Mouse (Mus musculus) testis, adult 2 months (tissue): Measurements from ENCODE around the gene Ube2q1. TPM values are rescaled to one million over a fixed set of nuclear protein-coding genes. Genes with fewer than 3 reads are reported as not detected.
"Not testable (repeated sequence)": the region's sequence is repeated elsewhere in the genome, so short reads cannot be mapped to it uniquely, and the experiment has no call there.

ENCODE experiments used
- H3K27ac ChIP-seq: fragments of 200-500 bp; 2 replicates; pipeline ENCODE4 v1.5.1; 2012; ENCODE audit warnings: low read depth, low read length; ENCODE audit not compliant: control insufficient read depth, insufficient read depth
- H3K27me3 ChIP-seq: fragments of 200-500 bp; 2 replicates; pipeline ENCODE4 v1.6.1; 2012; ENCODE audit warnings: mild to moderate bottlenecking, low read length, moderate library complexity; ENCODE audit not compliant: control insufficient read depth, insufficient read depth
- H3K36me3 ChIP-seq: fragments of 200-500 bp; 2 replicates; pipeline ENCODE4 v1.6.1; 2012; ENCODE audit warnings: mild to moderate bottlenecking, low read length; ENCODE audit not compliant: control insufficient read depth, insufficient read depth
- H3K4me1 ChIP-seq: fragments of 200-500 bp; 2 replicates; pipeline ENCODE4 v1.6.1; 2012; ENCODE audit warnings: low read length; ENCODE audit not compliant: control insufficient read depth, insufficient read depth
- H3K4me3 ChIP-seq: fragments of 200-500 bp; 2 replicates; pipeline ENCODE4 v1.5.1; 2012; ENCODE audit warnings: low read depth, mild to moderate bottlenecking, low read length, moderate library complexity, mixed read lengths; ENCODE audit not compliant: control insufficient read depth
- CTCF ChIP-seq: fragments of 200-500 bp; IDR thresholded peaks from 2 replicates; pipeline ENCODE4 v1.5.1; 2012; ENCODE audit warnings: low read depth, mild to moderate bottlenecking, inconsistent platforms, low read length, moderate library complexity; ENCODE audit not compliant: control insufficient read depth, insufficient read depth, insufficient replicate concordance
- POLR2A ChIP-seq: fragments of 200-500 bp; IDR thresholded peaks from 2 replicates; pipeline ENCODE4 v1.6.1; 2012; ENCODE audit warnings: low read depth, mild to moderate bottlenecking, inconsistent platforms, low read length, moderate library complexity; ENCODE audit not compliant: control insufficient read depth
- polyA plus RNA-seq: library from polyadenylated mRNA; depleted of rRNA; stranded (reverse); fragments of >200 nt; gene quantifications from 2 replicates; pipeline ENCODE4 v1.2.3, GENCODE M21; 2012

Ube2q1 gene
- polyA plus RNA-seq, 1 experiment: 20.5 TPM

- Histone ChIP-seq H3K36me3 (no peaks in the 10 kb centered on the region), H3K27ac (no peak overlapping the region), H3K4me1 (peaks cover 4% of the 10 kb centered on the region), H3K4me3 (no peak overlapping the region), H3K27me3 (no peaks in the 10 kb centered on the region)
- no peak for TF ChIP-seq POLR2A
- no peak for TF ChIP-seq CTCF
Measured at GRCm38 (mm10) chr3:89788680-89789352, 15.4 kb downstream of the Ube2q1 start.

- TF ChIP-seq CTCF: no peak
- TF ChIP-seq POLR2A: no peak
- Histone ChIP-seq H3K36me3 (no peaks in the 10 kb centered on the region), H3K4me3 (no peak overlapping the region), H3K4me1 (peaks cover under 1% of the 10 kb centered on the region; the same call in 1 of the 2 replicates), H3K27me3 (no peaks in the 10 kb centered on the region), H3K27ac (no peak overlapping the region)
Measured at GRCm38 (mm10) chr3:89794616-89795015, 21.2 kb downstream of the Ube2q1 start.

GRCm38 (mm10) chr3:89795746-89796145 is 22.3 kb downstream of the Ube2q1 start:
- Histone ChIP-seq H3K36me3 (no peaks in the 10 kb centered on the region), H3K4me3 (no peak overlapping the region), H3K27ac (no peak overlapping the region), H3K27me3 (no peaks in the 10 kb centered on the region), H3K4me1 (peaks cover 2% of the 10 kb centered on the region; the same call in 1 of the 2 replicates)
- TF ChIP-seq POLR2A (no peak), CTCF (no peak)

- no peaks in the 10 kb centered on the region for H3K36me3 ChIP-seq
- H3K27me3 ChIP-seq: no peaks in the 10 kb centered on the region
- peaks cover 2% of the 10 kb centered on the region; the same call in 1 of the 2 replicates for H3K4me1 ChIP-seq
- H3K27ac ChIP-seq: no peak overlapping the region
- TF ChIP-seq POLR2A (no peak), CTCF (no peak)
- no peak overlapping the region for H3K4me3 ChIP-seq
Measured at GRCm38 (mm10) chr3:89796358-89796757, 22.9 kb downstream of the Ube2q1 start.

- TF ChIP-seq CTCF (no peak), POLR2A (no peak)
- H3K4me1 ChIP-seq: peaks cover 2% of the 10 kb centered on the region; the same call in 1 of the 2 replicates
- H3K36me3 ChIP-seq: no peaks in the 10 kb centered on the region
- H3K27ac ChIP-seq: no peak overlapping the region
- H3K27me3 ChIP-seq: no peaks in the 10 kb centered on the region
- H3K4me3 ChIP-seq: peak overlapping the region; percentile 67
Measured at GRCm38 (mm10) chr3:89798518-89798917, 25.1 kb downstream of the Ube2q1 start.

- Histone ChIP-seq H3K36me3 (no peaks in the 10 kb centered on the region), H3K4me3 (peak overlapping the region; percentile 67), H3K4me1 (peaks cover 2% of the 10 kb centered on the region; the same call in 1 of the 2 replicates), H3K27ac (no peak overlapping the region), H3K27me3 (no peaks in the 10 kb centered on the region)
- no peak for TF ChIP-seq CTCF
- TF ChIP-seq POLR2A: no peak
Measured at GRCm38 (mm10) chr3:89799476-89799875, 26.1 kb downstream of the Ube2q1 start.

GRCm38 (mm10) chr3:89800078-89800477 is 26.7 kb downstream of the Ube2q1 start:
- not testable (repeated sequence) for H3K27me3 ChIP-seq, H3K4me3 ChIP-seq, H3K27ac ChIP-seq, H3K4me1 ChIP-seq, H3K36me3 ChIP-seq
